Mouse (Mus musculus) cortical plate, adult 2 months (tissue): ENCODE measurements around the gene Guca1b.

Experiments
- CTCF ChIP-seq: fragments of 200-500 bp; IDR thresholded peaks from 2 replicates; pipeline ENCODE4 v1.5.1; 2011; ENCODE audit warnings: mild to moderate bottlenecking, control low read depth, low read length; ENCODE audit not compliant: insufficient read depth; ENCODE audit errors: extremely low read depth
- POLR2A ChIP-seq: fragments of 200-500 bp; IDR thresholded peaks from 2 replicates; pipeline ENCODE4 v1.6.1; 2011; ENCODE audit warnings: mild to moderate bottlenecking, low read length, control low read depth; ENCODE audit not compliant: insufficient read depth; ENCODE audit errors: extremely low read depth

- TF ChIP-seq CTCF (no peak), POLR2A (no peak)
Measured at GRCm38 (mm10) chr17:47373991-47374390, 11.2 kb upstream of the Guca1b start.
